Mouse (Mus musculus): ENCODE data around the gene Lnp1. TPM values are rescaled to one million over a fixed set of nuclear protein-coding genes. Genes with fewer than 3 reads are reported as not detected.
"Not testable (repeated sequence)": the region's sequence is repeated elsewhere in the genome, so short reads cannot be mapped to it uniquely, and the experiment has no call there.

Gene Lnp1
- not detected for total RNA-seq (2022)

DNA sequence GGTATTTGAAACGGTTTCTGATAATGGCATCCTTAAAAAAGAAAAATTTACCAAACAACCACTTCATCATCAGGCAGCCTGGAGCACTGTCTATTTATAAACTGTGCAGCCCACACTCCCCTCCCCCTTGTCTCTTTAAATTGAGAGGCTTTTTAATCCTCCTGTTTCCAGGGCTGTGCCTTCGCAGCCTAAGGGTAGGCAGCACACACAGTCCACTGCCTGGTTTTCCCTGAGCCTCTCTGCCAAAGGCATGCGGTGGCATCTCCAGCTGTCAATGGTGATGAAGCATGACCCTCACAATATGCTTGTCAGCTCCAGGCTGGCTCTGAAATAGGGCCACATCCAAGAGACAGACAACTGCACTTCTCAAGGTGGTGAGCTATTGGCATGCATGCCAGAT is at the start of gene Lnp1:
Lnp1 (minus strand) TSS at position 39 of the 400 bp plus-strand sequence.
- DNase-seq = no peak

DNA sequence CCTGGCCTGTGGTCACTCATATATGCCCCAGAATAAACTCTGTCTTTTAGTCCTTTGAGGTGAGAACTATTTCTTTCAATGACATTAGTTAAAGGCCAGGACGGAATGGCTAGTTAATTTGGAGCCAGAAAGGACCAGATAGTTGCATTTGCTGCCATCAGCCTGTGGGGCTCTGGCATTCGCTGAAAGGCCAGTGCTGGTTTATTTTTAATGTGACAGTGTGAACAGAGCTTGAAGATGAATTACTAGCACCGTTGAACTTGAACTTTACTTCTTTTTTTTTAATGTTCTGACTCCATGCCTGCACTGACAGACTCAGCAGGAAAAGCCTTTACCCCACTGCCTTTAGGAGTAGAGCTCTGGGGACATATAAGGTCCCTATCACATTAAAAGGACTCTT is 46.8 kb upstream of the Lnp1 start:
- DNase-seq = no peak

DNA sequence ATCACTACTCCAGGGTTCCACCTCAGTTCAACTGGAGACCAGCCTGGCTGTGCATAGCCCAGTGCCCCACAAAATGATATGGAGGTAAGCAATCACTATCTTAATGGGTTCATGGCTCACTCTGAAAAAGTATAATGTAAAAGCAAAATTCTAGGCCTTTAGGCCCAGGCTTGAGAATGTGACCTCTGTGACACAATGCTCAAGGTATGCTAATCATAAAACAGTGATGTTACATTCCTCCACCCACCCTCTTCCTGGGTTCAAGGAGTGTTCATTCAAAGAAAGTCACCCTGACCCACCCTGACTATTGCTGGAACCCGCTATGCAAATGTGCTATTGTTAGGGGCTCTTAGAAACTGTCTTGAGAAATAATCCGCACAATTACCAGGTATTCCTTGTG is 30.4 kb upstream of the Lnp1 start:
- not testable (repeated sequence) for DNase-seq

DNA sequence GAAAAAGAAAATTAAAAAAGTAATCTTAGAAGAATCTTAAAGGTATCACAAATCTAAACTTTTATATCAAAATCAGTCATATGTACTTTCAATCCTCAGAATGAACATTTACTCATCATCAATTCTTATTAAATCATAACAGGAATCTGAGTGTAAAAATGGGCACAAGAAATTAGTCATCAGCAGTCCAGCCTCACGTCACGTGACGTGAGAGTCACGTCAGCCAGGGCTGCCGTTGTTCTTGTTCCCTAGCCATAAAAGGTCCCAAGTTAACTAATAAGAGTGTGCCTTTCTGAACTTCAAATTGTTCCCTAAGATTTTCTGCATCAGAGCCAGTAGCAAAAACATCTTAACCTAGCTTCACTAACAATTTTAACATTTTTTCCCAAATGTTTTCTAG is 21.2 kb upstream of the Lnp1 start:
- no peak for DNase-seq

DNA sequence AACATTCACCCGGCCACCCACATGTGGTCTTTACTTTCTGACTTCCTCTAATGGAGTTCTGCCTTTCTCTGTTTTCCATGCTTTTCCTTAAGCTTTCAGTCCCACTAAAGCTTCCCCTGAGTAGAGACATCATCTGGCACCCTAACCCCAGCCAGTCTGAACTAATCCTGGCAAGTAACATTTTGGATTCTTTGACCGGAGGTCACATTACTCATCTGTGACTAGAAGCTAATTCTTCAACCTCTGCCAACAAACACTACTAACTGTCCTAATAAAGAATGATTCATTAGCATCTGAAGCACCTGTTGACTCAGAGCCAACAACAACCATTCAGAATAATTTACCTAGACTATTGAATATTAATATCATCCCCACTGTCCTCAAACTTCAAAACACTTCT is 14.5 kb upstream of the Lnp1 start:
- DNase-seq = no peak

DNA sequence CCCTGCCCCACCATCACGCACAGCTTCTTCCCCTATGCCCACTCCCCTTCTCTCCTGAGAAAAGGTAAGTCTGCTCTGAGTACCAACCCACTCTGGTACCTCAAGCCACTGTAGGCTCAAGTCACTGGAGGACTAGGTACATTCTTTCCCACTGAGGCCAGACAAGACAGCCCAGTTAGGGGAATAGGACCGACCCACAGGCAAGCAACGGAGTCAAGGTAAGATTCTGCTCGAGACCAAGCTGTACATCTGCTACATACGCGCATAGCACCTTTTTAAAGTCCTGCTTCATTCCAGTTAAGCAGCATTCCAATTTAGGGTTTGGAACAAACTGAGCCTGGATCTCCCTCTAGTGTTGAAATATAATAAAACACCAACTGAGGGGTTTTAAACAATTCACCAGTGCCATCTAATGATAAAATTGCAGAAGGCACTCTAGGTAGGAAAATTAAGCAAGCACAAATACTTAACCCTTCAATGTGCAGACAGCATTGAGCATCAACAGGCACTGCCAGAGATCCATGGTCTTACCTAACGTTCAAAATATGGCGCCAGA is 7.7 kb downstream of the Lnp1 start:
- no peak for DNase-seq

DNA sequence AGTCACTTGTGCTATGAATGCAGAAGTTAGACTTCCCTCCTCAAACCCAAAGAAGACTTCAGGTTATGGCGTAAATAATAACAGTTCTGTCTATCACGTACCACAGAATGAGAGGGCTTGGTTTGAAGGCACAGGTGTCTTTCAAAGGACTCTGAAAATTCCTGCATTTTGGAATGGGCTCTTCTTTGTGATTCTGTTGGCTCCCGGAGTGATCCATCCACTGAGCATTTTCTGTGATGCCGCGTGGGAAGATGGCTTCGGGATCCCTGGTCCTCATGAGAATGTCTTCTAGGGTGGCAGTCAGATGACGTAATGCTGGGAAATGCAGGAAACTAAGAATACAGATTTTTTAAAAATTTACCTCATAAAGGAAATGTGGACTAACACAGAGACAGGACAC is 10.6 kb downstream of the Lnp1 start:
- DNase-seq = no peak

DNA sequence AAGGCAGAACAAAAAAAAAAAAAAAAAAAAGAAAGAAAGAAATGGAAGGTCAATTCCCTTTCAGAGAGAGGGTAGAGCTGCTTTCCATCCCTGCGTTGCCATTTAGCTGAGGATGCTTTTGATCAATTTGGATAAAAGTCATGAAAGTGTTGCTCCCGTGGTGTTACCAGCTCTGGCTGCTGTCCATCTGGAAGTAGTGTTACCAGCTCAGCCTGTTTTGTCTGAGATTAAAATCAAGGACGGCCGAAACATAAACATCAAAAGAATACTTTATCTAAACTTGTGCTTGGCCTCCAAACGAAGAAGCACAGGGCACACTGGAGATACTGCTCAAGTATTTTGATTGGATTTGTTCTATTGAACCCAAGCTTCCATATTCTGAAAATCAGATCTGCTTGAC is 18.9 kb downstream of the Lnp1 start:
- no peak for DNase-seq

DNA sequence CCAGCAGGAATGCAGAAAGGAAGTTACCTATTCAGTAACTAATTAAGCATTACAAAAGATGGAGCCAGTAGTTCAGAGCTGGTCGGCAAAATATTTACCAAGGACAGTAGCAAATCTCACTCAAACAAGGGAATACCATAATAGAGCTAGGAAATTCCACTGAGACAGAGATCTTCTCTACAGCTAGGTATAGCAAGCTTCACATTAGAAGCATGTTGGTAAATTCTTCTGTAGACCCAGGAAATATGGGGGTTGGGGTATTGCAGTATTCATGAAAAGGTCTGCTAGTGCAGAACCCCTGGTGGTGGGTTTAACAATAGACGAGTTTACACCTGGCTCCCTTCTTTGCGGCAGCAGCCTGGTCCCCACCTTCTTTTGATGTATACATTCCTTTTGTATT is 25.7 kb downstream of the Lnp1 start:
- DNase-seq = not testable (repeated sequence)

DNA sequence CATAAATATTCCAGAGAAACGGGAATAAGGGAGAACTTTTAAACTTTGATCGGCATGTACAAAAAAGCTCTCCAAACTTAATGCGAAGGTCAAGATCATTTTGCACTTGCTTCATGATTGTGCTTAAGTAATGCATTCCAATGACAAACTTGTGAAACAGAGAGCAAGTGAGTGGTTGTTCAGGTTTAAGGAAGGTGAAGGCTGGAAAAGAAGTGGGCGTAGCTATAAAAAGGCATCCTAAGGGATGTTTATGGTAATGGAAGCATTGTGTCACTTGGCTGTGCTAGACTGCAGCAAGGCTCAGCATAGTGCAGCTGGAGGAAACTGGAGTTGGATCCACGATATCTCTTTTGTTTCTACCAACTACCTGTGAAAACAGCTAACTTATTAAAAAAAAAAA is 36.3 kb downstream of the Lnp1 start:
- DNase-seq = no peak

DNA sequence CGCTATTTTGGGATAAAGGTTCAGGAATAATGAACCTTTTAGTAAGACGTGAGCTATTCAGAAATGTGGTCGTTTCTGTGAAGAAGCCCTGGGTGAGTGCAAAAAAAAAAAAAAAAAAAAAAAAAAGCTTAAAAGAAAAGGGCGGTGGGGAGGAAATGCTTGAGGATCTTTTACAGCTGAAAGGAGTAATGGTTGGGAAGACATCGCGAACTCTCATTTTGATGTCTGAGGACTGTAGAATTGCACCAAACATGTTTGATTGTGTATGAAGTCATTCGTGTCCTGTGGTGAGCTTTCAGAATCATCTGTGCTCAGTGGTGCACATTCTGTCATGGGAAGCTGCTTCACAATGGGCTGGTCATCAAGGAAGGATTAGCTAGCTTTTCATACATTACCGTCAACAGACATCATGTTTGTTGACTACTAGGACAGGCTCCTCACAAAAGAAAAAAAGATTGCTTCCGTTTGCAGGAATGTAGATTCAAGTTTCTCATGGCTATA is 41.2 kb downstream of the Lnp1 start:
- no peak for DNase-seq

DNA sequence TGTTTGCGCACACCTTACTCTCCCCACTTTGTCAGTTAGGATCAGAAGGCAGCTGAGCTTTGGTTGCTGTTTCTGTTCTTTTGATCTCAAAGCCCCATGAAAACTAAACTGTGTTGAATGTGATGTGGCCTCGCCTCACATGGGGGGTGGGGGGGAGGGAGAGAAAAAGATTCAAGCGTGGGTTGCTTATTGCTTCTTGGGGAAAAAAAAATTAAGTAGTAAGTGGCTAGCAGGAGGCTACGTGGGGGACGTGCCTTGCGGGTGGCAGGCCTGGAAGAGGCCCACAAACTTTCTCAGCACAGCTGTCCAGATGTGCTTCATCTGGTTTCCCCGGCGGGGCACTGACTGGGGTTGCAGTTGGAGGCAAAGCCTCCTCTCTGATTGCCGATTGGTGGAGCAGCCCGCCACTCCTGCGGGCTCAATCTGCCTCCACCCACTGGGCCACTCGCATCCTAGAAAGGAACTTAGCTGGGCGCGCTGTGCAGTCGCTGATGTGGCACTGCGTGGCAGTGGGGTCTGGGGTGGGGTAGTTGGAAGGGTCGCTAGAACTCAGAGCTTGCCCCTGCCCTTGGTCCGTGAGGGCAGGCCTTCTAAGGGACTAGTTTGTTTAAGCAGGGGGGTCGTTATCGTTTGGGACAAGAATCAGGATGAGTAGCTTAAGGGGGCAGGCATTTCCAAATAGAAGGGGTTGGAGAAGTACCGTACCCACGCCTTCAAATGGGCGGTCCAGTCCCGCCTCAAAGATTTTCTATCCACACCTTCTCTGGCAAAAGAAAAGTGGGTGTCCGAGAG is 41.8 kb downstream of the Lnp1 start, which contains the start of gene Tmem45a:
Tmem45a (minus strand) TSS at position 343 of the 792 bp plus-strand sequence.
- DNase-seq = peak; percentile 67

DNA sequence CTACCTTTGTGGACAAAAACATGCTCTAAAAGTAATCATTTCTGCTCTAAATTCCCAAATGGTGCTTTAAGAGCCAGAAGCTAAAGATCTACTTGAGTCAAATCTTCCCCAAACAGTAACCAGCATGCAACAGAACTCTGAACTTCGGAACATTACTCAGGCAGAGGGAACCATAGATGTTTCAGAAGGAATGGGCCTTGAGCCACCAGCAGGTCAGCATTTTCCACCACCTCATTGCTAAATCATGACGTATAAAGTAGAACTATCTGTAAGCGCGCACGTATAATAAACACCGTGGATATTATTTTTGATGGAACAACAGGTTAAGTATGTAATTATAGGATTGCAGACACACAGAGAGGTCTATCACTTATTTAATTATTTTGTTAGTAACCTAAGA is 43.0 kb downstream of the Lnp1 start:
- DNase-seq = no peak

DNA sequence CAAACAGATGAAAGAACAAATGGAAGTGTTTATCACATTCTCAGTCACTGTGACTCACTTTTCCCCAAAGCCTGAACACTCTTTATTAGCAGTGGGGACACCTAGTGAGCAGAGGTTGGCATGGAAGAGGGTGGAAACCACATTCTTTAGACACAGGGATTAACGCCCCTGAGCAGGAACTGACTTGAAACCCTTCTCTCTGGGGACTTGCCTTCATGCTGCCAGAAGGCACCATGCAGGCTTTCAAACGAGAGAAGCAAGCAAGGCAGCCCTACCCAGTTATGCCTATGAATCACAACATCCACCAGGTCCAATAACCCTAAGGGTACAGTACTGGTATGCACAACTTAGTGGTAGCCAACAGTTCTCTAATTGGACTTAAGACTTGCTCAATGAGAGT is 54.5 kb downstream of the Lnp1 start:
- DNase-seq = no peak

DNA sequence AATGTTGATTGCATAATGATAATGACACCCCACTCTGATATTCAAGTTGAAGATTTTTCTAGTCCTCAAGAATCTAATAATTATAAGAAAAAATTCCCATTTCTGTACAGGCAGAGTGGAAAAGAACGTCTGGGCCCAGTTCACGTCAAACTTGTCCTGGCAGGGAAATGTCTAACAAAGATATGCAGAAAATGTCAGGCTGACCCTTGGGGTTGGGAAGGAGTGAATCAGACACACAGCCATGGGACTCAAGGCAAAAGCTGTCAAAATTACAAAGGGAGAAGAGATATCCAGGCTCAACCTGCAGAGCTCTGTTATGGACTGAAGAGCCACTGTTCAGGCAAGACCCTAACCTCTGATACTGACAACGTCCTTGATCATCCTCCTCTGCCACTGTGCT is 57.4 kb downstream of the Lnp1 start:
- peak; percentile 5 for DNase-seq

DNA sequence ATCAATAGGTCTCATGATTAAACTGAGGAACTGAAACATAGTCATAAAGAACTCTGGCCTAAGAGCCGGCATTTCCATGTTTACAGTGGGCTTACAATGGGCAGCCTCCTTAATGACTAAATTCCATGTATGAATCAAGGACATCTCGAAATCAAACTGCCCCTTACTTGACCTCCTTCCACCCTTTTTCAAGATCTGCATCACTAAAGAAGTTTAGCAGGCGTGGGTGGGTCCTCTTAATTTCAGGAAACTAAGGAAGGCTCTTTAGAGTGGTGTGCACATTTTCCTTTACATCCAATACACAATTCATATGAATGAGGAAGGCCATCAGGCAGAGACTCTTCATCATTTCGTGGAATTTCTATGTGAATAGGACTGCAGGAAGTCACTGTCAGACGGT is 59.5 kb downstream of the Lnp1 start:
- DNase-seq = no peak

DNA sequence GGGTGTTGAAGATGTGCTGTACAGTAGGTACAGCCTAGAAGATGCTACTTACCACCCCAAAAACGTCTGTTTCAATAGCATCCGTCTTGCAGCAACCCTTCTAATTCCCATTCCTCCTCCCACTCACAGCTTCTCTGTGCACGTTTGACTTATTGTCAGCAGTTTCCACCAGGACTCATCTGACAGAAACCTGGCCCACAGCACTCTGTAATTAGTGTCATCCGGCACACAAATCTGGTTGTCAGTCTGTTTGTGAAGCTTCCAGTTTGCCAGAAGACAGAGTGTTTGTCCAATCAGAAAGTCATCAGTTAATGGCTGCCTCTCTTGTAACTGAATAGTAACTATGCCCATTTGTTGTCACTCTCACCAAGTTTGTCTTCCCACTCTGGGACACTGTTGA is 60.3 kb downstream of the Lnp1 start:
- no peak for DNase-seq

Other genes starting within 250 kb of the Lnp1 start
- 10 to 100 TPM; 61.0 to 76.1 (median 66.5) TPM for gene Tfg, start 210.6 kb downstream of the Lnp1 start, total RNA-seq (2022)
- under 1 TPM in 3 of 4 experiments, not detected in 1; 0.17 to 0.46 (median 0.35) TPM for gene Adgrg7, start 132.2 kb downstream of the Lnp1 start, total RNA-seq (2022)
- 1 to 10 TPM; 4.8 to 9.5 (median 6.4) TPM for gene Tmem45a, start 41.9 kb downstream of the Lnp1 start, total RNA-seq (2022)
- gene Tmem45a2, start 143.3 kb upstream of the Lnp1 start, total RNA-seq (2022) = not detected
- 10 to 100 TPM; 50.4 to 54.6 (median 52.8) TPM for gene Tomm70a, start 193.6 kb upstream of the Lnp1 start, total RNA-seq (2022)
- 10 to 100 TPM; 39.7 to 43.5 (median 40.9) TPM for gene Nit2, start 239.3 kb upstream of the Lnp1 start, total RNA-seq (2022)